Mouse (Mus musculus): Measurements from ENCODE around the gene Jak2. TPM values are rescaled to one million over a fixed set of nuclear protein-coding genes. Genes with fewer than 3 reads are reported as not detected.

Jak2 gene
- polyA plus RNA-seq, 1 experiment from 2014 or later: 14.9 TPM

GRCm38 (mm10) chr19:29255327-29256027 is 3.8 kb downstream of the Jak2 start:
- H3K4me3 ChIP-seq (ENCODE audit: low read depth, low read length): no peak overlapping the region
- no peaks in the 10 kb centered on the region for H3K36me3 ChIP-seq (replicated peaks; ENCODE audit: control insufficient read depth, insufficient read depth, low read depth, low read length)
- H3K4me2 ChIP-seq (ENCODE audit: low read depth, low read length): no peak overlapping the region
- no peak overlapping the region for H3K9ac ChIP-seq (replicated peaks; ENCODE audit: low read length)
- H3K27me3 ChIP-seq (ENCODE audit: control insufficient read depth, insufficient read depth, low read length): no peaks in the 10 kb centered on the region
- WGBS: 91% methylated on average over 7 of the region's 7 CpGs
- ATAC-seq (replicated peaks; ENCODE audit: insufficient number of reproducible peaks, low FRiP score, low TSS enrichment, low read depth) (no peak), DNase-seq (ENCODE audit: low spot score) (no peak)
- no peaks in the 10 kb centered on the region for H3K9me3 ChIP-seq (replicated peaks; ENCODE audit: control insufficient read depth, low read length)
- no peak overlapping the region for H3K27ac ChIP-seq (replicated peaks; ENCODE audit: low read depth, low read length)
- H3K4me1 ChIP-seq (ENCODE audit: control insufficient read depth, insufficient read depth, low read length): no peaks in the 10 kb centered on the region

GRCm38 (mm10) chr19:29261638-29262037 is 10.0 kb downstream of the Jak2 start:
- WGBS: 81% methylated on average over 9 of the region's 9 CpGs
- no peaks in the 10 kb centered on the region for H3K36me3 ChIP-seq (replicated peaks; ENCODE audit: control insufficient read depth, insufficient read depth, low read depth, low read length)
- no peak for DNase-seq (ENCODE audit: low spot score)

DNA sequence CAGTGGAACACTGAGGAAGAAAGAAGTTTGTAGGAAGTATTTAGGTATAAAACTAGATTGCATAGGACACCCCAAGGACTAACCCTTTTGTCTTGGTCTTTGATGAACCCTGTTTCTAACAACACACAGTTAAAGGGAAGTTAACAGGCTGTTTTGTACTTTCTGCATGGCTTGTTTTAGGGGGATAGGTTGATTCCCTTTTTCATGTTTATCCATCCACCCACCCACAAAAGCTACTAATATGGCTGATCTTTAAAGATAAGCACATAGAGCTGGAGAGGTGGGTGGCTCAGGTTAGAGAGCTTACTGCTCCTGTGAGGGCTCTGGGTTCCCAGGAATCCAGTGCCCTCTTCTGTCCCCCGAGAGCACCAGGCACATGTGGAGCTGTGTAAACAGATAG is 11.9 kb downstream of the Jak2 start:
- no peaks in the 10 kb centered on the region for H3K27me3 ChIP-seq (ENCODE audit: control insufficient read depth, insufficient read depth, low read length)
- H3K9me3 ChIP-seq (replicated peaks; ENCODE audit: control insufficient read depth, low read length): no peaks in the 10 kb centered on the region
- no peak overlapping the region for H3K9ac ChIP-seq (replicated peaks; ENCODE audit: low read length)
- no peak overlapping the region for H3K4me2 ChIP-seq (ENCODE audit: low read depth, low read length)
- H3K36me3 ChIP-seq (replicated peaks; ENCODE audit: control insufficient read depth, insufficient read depth, low read depth, low read length): no peaks in the 10 kb centered on the region
- H3K4me3 ChIP-seq (ENCODE audit: low read depth, low read length): no peak overlapping the region
- WGBS: 92% methylated on average over 1 of the region's 1 CpGs
- no peak for ATAC-seq (replicated peaks; ENCODE audit: insufficient number of reproducible peaks, low FRiP score, low TSS enrichment, low read depth)
- H3K27ac ChIP-seq (replicated peaks; ENCODE audit: low read depth, low read length): no peak overlapping the region
- no peaks in the 10 kb centered on the region for H3K4me1 ChIP-seq (ENCODE audit: control insufficient read depth, insufficient read depth, low read length)
- DNase-seq (ENCODE audit: low spot score): no peak

More at GRCm38 (mm10) chr19:29261638-29262037, 10.0 kb downstream of the Jak2 start:
- no peak overlapping the region for H3K9ac ChIP-seq (replicated peaks; ENCODE audit: low read length)
- H3K4me1 ChIP-seq (ENCODE audit: control insufficient read depth, insufficient read depth, low read length): no peaks in the 10 kb centered on the region
- no peak overlapping the region for H3K4me3 ChIP-seq (ENCODE audit: low read depth, low read length)
- no peaks in the 10 kb centered on the region for H3K27me3 ChIP-seq (ENCODE audit: control insufficient read depth, insufficient read depth, low read length)
- no peaks in the 10 kb centered on the region for H3K9me3 ChIP-seq (replicated peaks; ENCODE audit: control insufficient read depth, low read length)
- no peak for ATAC-seq (replicated peaks; ENCODE audit: insufficient number of reproducible peaks, low FRiP score, low TSS enrichment, low read depth)
- H3K27ac ChIP-seq (replicated peaks; ENCODE audit: low read depth, low read length): no peak overlapping the region
- no peak overlapping the region for H3K4me2 ChIP-seq (ENCODE audit: low read depth, low read length)

GRCm38 (mm10) chr19:29265538-29265937 is 13.9 kb downstream of the Jak2 start:
- ATAC-seq (replicated peaks; ENCODE audit: insufficient number of reproducible peaks, low FRiP score, low TSS enrichment, low read depth) (no peak), DNase-seq (ENCODE audit: low spot score) (no peak)
- Histone ChIP-seq H3K9me3 (replicated peaks; ENCODE audit: control insufficient read depth, low read length) (no peaks in the 10 kb centered on the region), H3K4me3 (ENCODE audit: low read depth, low read length) (no peak overlapping the region), H3K4me2 (ENCODE audit: low read depth, low read length) (no peak overlapping the region), H3K36me3 (replicated peaks; ENCODE audit: control insufficient read depth, insufficient read depth, low read depth, low read length) (no peaks in the 10 kb centered on the region), H3K27me3 (ENCODE audit: control insufficient read depth, insufficient read depth, low read length) (no peaks in the 10 kb centered on the region), H3K9ac (replicated peaks; ENCODE audit: low read length) (no peak overlapping the region), H3K27ac (replicated peaks; ENCODE audit: low read depth, low read length) (no peak overlapping the region), H3K4me1 (ENCODE audit: control insufficient read depth, insufficient read depth, low read length) (no peaks in the 10 kb centered on the region)
- 23% methylated on average over 5 of the region's 5 CpGs for WGBS

DNA sequence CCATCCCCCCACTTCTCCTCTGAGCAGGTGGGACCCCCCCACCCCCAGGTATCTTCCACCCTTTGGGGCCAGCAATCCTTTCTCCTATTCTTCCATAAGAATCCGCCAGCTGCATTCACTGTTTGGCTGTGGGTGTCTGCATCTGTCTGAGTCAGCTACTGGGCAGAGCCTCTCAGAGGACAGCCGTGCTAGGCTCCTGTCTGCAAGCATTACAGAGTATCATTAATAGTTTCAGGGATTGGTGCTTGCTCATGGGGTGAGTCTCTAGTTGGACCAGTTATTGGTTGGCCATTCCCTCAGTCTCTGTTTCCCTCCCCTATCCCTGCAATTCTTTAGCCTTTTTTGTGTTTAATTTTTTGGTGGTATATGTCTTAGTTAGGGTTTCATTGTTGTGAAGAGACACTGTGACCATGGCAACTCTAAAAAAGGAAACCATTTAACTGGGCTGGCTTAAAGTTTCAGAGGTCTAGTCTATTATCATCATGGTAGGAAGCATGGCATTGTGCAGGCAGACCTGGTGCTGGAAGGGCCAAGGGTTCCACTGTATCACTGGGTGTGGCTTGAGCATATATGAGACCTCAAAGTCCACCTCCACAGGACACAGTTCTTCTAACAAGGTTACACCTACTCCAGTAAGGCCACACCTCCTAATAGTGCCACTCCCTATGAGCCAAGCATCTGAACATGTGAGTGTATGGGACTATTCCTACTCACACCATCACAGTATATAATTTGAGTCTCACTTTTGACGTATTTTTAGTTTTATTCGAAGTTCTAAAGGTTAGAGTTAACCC is 15.6 kb downstream of the Jak2 start:
- H3K36me3 ChIP-seq (replicated peaks; ENCODE audit: control insufficient read depth, insufficient read depth, low read depth, low read length): no peaks in the 10 kb centered on the region
- WGBS: 82% methylated on average over 4 of the region's 4 CpGs
- ATAC-seq (replicated peaks; ENCODE audit: insufficient number of reproducible peaks, low FRiP score, low TSS enrichment, low read depth): no peak

GRCm38 (mm10) chr19:29268788-29269321 is 17.2 kb downstream of the Jak2 start:
- Histone ChIP-seq H3K4me2 (ENCODE audit: low read depth, low read length) (no peak overlapping the region), H3K27ac (replicated peaks; ENCODE audit: low read depth, low read length) (no peak overlapping the region), H3K9me3 (replicated peaks; ENCODE audit: control insufficient read depth, low read length) (no peaks in the 10 kb centered on the region), H3K27me3 (ENCODE audit: control insufficient read depth, insufficient read depth, low read length) (no peaks in the 10 kb centered on the region), H3K9ac (replicated peaks; ENCODE audit: low read length) (no peak overlapping the region), H3K4me1 (ENCODE audit: control insufficient read depth, insufficient read depth, low read length) (no peaks in the 10 kb centered on the region), H3K36me3 (replicated peaks; ENCODE audit: control insufficient read depth, insufficient read depth, low read depth, low read length) (no peaks in the 10 kb centered on the region), H3K4me3 (ENCODE audit: low read depth, low read length) (no peak overlapping the region)
- DNase-seq (ENCODE audit: low spot score) (no peak), ATAC-seq (replicated peaks; ENCODE audit: insufficient number of reproducible peaks, low FRiP score, low TSS enrichment, low read depth) (no peak)
- WGBS: 93% methylated on average over 4 of the region's 4 CpGs

More for the DNA sequence above, 15.6 kb downstream of the Jak2 start:
- no peaks in the 10 kb centered on the region for H3K27me3 ChIP-seq (ENCODE audit: control insufficient read depth, insufficient read depth, low read length)
- H3K9ac ChIP-seq (replicated peaks; ENCODE audit: low read length): no peak overlapping the region
- H3K27ac ChIP-seq (replicated peaks; ENCODE audit: low read depth, low read length): no peak overlapping the region
- H3K4me3 ChIP-seq (ENCODE audit: low read depth, low read length): no peak overlapping the region
- no peak for DNase-seq (ENCODE audit: low spot score)
- no peaks in the 10 kb centered on the region for H3K9me3 ChIP-seq (replicated peaks; ENCODE audit: control insufficient read depth, low read length)
- H3K4me1 ChIP-seq (ENCODE audit: control insufficient read depth, insufficient read depth, low read length): no peaks in the 10 kb centered on the region
- H3K4me2 ChIP-seq (ENCODE audit: low read depth, low read length): no peak overlapping the region

GRCm38 (mm10) chr19:29270226-29270625 is 18.6 kb downstream of the Jak2 start:
- Histone ChIP-seq H3K9me3 (replicated peaks; ENCODE audit: control insufficient read depth, low read length) (no peaks in the 10 kb centered on the region), H3K4me1 (ENCODE audit: control insufficient read depth, insufficient read depth, low read length) (no peaks in the 10 kb centered on the region), H3K9ac (replicated peaks; ENCODE audit: low read length) (no peak overlapping the region), H3K4me3 (ENCODE audit: low read depth, low read length) (no peak overlapping the region), H3K36me3 (replicated peaks; ENCODE audit: control insufficient read depth, insufficient read depth, low read depth, low read length) (no peaks in the 10 kb centered on the region), H3K27me3 (ENCODE audit: control insufficient read depth, insufficient read depth, low read length) (no peaks in the 10 kb centered on the region), H3K27ac (replicated peaks; ENCODE audit: low read depth, low read length) (no peak overlapping the region), H3K4me2 (ENCODE audit: low read depth, low read length) (no peak overlapping the region)
- 44% methylated on average over 6 of the region's 6 CpGs for WGBS
- ATAC-seq (replicated peaks; ENCODE audit: insufficient number of reproducible peaks, low FRiP score, low TSS enrichment, low read depth): no peak
- peak; percentile 15 for DNase-seq (ENCODE audit: low spot score)

- DNase-seq (ENCODE audit: low spot score) (no peak), ATAC-seq (replicated peaks; ENCODE audit: insufficient number of reproducible peaks, low FRiP score, low TSS enrichment, low read depth) (no peak)
- no peak overlapping the region for H3K27ac ChIP-seq (replicated peaks; ENCODE audit: low read depth, low read length)
- WGBS: 88% methylated on average over 12 of the region's 12 CpGs
- H3K36me3 ChIP-seq (replicated peaks; ENCODE audit: control insufficient read depth, insufficient read depth, low read depth, low read length): no peaks in the 10 kb centered on the region
- no peak overlapping the region for H3K4me2 ChIP-seq (ENCODE audit: low read depth, low read length)
- no peaks in the 10 kb centered on the region for H3K4me1 ChIP-seq (ENCODE audit: control insufficient read depth, insufficient read depth, low read length)
- no peaks in the 10 kb centered on the region for H3K9me3 ChIP-seq (replicated peaks; ENCODE audit: control insufficient read depth, low read length)
- no peaks in the 10 kb centered on the region for H3K27me3 ChIP-seq (ENCODE audit: control insufficient read depth, insufficient read depth, low read length)
- H3K9ac ChIP-seq (replicated peaks; ENCODE audit: low read length): no peak overlapping the region
- H3K4me3 ChIP-seq (ENCODE audit: low read depth, low read length): no peak overlapping the region
These were observed 19.5 kb downstream of the Jak2 start for GRCm38 (mm10) chr19:29271147-29271578.

Data from embryonic facial prominence, embryonic 11.5 days (tissue).